Mouse (Mus musculus) retina, postnatal 7 days (tissue): ENCODE data around the gene Atad3a.
"Not testable (repeated sequence)": the region's sequence is repeated elsewhere in the genome, so short reads cannot be mapped to it uniquely, and the experiment has no call there.

Experiments
- DNase-seq: peaks from one replicate; pipeline ENCODE4 v3.0.0-alpha.2; 2012; ENCODE audit warnings: low read depth, low spot score

The Atad3a gene

DNA sequence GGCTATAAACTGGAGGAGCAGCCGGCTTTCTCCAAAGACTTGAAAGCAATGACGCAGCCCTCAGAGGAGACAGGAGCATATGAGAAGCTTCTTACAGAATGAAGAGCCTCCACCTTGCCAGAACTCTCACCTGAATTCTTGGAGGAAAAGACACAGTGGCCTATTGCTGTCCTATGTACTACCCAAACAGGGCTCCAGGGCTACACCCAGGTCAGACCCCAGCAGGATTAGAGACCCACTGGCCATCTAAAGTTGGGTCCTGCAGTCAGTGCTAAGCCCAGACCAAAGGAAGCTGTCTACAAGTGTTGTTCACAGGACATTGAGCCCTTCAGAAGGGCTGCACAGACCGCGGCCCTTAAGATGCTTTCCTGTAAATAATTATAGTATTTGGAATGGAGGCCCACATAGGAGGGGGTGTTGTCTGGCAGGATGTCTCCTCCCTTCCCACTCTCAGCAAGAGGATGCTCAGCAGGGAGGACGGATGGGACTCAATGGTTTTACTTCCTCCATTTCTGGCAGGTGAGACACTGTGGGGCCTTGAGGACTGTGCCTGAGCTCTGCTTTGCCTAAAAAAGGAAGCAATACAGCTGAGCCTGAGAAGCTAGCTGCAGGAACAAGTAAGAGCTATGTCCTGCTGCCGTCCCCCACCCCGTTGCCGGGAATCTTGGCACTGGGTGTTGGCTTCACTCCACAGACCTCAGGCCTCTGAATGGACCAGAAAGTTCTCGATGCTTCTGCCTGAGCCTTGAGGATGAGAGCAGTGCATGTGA is 14.3 kb upstream of the Atad3a start:
- no peak for DNase-seq

DNA sequence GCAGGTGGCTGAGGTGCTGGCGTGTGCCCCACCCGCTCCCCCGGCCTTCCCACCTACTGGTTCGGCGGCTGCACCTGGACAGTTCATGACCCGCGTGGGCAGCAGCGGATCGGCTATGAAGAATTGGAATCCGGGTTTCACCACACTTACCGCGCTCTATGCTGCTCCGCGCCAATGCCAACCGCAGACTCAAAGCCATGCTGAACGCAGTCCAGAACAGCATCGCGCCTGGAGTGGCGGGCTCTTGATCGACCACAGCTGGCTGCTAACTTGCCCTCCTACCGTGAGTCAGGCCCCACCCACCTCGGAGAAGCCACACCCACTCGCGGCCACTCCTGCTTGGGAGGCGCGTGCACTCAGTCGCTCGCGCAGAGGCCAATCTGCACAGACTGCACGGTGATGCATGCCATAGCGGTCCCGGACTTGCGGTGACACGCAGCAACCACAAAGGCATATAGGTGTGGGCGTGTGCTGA is 13.4 kb upstream of the Atad3a start, which contains the start of gene Vwa1:
Gene Vwa1, minus strand, starts transcription at position 419 of the 475 bp plus-strand sequence.
- DNase-seq: peak; percentile 64

DNA sequence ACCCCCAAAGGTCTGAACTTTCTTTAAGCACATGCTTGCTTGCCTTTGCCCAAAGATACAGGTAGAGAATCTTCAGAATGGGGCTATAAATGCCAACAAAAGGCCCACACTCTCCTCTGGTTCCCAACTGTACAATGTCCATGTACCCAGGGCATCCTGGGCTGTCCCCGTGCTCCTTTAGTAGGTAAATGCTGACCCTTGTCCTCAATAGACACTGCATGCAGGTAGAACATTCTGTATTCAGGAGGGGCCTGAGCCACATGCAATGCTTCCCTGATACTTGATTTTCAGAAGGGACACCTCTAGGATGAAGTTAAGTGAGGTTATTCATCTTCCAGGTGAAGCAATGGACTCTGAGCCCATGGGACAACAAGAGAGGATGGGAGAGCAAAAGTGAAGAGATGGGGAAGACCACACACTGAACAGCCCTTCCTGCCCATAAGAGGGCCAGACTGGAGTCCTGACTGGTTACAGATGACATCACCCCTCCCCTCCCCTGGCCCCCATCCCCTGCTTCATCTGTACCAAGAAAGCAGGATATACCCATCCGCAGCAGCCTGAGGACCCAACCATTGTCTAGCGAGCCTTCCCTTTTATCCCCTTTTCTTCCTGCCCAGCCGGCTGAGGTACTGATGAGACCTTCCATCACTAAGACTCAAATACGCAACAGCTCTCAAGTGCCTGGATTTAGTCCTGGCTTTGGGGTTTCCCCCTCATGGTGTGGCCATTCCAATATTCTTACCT is 12.6 kb upstream of the Atad3a start:
- no peak for DNase-seq

DNA sequence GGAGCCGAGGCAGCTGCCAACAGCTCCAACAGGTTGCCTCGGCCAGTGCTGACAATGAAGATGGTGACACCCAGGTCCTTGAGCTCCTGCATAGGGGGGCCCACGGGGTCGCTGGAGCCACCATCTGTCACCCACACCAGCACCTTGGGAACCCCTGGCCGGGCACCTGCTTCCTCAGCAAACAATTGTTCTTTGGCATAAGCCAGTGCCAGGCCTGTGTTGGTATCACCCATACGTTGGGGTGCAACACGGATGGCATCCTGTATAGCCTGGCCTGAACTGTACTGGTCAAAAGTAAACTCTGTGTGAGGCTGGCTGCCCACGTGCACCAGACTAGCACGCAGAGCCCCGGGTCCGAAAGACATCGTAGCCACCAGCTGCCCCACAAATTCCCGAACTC is 11.9 kb upstream of the Atad3a start:
- no peak for DNase-seq

DNA sequence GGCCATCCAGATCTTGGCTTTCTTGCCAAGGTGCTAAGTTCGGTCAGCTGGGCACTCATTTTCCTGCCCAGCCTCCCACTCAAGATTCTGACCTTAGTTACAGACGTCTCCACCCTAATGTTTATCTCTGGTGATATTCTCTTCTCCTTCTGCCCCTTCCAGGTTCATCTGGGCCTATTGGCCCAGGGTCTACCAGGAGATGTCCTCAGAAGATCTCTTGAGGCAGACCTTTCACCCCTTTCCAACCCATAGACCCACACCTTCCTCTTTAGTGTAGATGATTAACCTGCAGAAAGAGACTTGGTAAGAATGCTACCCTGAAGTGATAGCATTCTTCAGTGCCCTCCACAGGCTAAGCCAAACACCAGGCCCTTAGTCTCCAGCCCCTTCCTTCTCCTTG is 10.8 kb upstream of the Atad3a start:
- DNase-seq: no peak

DNA sequence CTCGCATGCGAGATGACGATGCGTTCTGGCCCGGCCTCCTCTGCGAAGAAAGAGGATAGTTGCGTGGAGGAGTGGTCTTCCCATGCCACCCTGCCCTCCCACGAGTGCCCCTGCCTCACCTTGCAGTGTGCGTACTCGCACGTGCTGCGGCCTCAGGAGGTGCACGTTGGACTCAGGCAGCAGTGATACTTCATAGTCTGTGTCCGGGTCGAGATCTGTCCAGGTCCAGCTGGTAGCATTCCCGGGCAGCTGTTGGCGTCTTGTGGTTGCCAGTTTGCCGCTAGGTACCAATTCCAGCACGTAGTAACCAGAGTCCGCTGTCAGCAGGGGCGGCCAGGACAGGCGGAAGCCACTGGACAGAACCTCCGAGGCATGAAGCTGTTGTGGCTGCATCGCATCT is 9.7 kb upstream of the Atad3a start:
- no peak for DNase-seq

DNA sequence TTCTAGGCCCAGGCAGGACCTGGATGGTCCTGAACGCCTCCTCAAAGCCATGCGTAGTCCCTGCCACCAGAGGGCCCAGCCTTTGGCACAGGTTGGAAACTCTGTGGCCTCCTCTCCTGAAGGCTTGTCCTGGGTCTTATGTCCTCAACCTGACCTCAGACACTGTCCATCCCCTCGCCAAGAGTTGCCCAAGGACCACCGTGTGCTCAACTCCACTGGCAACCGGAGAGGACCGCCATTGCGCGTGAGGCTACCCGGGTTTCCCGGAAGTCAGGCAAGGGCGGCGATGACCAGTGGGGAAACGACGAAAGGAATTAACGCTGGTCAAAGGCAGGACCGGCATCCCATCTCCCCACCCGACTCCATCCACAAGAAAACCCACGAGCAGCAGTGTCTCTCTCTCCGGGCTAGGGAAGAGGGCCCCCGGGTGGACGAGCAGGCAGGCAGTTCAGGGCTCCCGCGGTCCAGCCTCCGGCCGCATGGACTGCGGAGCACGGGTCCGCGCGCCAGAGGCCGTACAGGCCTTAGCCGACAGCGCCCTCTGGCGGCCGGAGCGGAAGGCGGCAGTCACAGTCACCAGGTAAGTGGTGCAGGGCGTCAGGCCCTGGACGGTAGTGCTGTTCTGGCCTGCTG is 9.1 kb upstream of the Atad3a start:
- DNase-seq: peak; percentile 84

DNA sequence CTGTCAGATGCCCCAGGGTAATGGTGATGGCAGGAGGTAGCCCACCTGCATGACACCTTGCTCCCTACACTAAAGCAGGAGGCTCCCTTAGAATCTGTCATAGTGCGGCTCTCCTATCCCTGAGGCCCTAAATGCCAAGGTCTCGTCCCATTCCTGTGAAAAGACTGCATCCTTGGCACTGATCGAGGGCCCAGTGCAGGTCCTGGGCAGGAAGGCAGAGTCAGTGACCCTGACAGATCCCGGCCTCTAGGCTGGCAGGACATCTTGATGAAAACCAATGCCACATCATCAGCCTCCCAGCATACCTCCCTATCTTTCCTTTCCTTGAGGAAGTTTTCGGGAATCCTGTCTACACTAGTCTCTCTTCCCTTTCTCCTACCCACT is 8.6 kb upstream of the Atad3a start:
- DNase-seq: no peak

DNA sequence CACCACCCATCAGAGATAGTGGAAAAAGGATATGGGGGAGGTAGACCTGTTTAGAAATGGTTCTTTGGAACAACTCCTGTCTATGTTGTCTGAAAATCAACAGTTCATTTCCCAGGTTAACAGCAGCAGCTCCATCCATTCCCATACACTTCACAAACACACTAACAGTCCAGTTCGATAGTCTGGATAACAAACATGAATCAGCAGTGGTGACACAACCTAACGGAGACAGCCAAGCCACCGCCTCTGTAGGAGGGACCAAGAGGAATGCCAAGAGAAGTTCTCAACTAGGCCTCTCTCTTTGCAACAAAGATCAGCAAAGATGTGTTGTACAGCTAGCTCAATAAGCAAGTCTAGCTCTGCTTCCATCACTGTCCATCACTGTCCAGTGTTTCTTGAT is 1.5 kb upstream of the Atad3a start:
- no peak for DNase-seq

DNA sequence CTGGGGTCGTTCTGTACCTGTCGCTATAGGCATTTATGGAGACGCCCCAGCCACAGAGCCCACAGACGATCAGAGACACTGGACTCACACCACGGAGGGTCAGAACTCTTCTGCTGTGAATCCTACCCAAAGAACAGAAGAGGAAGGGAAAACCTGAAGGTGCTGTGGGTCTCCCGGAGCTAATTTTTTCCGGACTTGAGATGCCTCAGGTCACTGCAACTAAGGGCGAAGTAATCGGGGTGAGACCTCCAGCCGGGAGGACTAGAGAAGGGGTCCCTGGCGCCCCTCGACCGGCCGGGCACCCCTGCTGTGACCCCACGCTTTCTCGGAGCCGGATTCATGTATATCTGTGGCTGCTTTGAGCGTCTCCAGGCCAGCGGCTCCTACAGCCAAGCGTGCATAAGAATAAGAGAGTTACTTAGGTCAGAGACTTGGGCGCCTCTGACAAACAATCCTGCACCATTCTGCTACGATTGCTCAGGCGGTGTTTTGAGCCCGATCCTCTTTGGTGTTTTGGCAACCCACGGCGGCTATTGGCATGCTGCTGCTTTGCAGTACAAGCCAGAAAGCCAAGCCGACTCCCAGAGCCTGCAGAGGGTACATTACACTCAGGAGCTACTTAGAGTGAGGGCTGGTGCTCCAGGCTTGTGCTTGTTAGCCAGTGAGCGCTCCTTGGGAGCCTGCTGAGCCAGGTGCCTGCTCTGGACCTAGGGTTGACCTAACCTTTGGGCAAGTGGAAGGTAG is 635 bp upstream of the Atad3a start:
- no peak for DNase-seq

DNA sequence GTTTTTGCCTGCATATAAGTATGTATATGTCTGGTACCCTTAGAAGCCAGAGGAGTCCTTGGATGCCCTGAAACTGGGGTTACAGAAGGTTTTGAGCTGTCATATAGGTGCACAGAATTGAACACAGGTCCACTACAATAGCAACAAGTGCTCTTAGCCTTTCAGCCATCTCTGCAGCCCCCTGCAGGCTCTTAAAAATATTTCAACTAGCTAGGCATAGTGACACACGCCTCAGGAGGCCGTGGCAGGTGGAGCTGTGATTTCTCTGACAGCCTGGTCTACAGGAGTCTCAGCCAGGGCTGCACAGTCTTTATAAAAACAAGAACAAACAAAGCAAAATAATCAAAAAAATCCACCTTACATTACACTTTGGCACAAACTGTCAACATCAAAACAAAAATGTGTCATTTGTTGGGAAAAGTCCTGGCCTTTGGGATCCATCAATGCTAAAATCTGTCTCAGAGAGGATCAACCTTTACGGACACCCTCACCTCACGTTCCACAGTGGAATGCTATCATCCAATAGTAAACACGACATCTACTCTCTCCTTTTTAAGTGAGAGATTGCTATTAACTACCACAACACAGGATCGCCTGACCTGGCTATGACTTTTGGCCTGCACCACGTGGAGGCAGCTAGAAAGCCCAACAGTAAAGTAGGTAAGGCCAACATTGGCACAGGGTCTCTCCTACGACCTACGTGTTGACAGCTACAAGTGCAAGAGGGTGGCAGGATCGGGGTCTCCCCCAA is 856 bp downstream of the Atad3a start:
- DNase-seq: no peak

DNA sequence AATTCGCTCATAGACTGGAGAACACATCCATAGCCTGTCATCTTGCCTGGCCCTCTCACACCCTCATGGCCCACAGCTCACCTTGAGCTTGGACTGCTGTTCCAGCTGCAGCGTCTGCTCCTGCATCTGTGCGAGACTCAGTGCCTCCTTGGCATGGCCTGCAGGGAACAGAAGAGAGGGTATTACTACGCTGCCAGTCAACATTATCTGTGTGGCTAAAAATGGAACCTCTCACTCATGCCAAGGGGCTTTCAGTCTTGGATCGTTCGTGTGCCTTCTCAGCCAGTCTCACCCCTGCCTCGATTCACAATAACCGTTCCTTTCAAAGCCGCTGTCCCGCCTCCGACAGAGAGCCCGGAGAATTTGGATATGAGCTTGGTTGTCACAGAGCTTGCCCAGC is 3.9 kb downstream of the Atad3a start:
- DNase-seq: no peak

DNA sequence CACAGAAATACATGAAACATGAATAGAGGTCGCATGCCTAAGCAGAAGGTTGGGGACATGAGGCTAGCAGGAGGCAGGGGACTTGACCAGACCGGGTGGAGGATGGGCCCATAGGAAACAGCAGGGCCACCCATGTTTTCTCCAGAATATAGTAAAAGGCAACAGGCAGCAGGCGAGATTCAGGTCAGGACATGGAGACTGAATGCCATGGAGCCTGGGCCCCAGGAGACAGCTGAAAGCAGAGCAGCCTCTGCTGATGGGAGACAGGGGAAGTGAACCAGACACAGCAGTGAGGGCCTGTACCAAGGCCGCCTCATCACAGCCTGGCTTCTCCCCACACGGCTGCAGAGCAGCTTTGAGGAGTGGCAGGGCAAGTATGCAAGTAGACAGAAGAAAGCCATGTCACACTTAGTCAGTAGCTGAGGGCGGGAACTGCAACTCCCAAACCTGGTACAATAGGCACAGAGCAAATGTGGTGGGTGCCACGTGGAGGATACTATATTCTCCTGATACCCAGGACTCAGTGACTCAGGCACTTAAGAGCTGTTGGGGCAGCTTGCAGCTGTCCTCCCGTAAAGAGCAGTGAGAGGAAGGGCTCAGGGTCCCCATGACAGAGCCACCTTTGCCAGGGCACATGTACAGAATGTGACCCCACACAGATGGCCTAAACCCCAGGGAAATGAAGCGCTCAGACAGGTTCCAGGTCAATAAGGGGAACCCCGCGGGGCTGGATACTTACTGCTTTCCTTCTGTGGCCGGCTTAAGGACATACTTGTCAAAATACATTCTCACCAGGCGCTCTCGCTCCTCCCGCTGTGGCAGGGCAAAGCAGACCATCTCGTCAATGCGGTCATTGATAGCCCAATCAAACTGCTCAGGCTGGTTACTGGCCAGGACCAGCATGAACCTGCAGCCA is 14.1 kb downstream of the Atad3a start:
- DNase-seq: no peak

DNA sequence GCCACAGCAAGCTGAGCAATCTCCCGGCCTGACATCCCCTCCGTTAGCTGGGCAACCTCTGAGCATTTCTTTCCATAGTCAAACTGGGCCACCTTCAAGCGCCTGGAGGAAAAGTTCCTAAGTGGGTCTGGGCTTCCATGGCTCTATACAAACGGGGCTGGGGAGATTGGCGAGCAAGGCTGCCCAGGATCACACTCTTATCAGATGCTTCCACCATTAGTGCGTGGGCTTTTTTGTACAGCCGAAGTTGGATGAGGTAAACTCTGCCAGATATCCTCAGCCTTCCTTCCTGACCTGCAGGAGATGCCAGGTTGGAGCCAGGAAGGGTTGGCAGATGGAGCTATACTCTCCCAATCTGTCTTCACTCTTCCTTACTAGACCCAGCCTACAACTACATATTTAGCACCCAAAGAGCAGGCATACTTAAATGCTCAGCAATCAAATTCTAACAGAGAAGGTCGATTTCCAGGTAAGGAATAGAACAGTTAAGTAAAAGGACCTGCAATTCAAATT is 14.8 kb downstream of the Atad3a start:
- no peak for DNase-seq

DNA sequence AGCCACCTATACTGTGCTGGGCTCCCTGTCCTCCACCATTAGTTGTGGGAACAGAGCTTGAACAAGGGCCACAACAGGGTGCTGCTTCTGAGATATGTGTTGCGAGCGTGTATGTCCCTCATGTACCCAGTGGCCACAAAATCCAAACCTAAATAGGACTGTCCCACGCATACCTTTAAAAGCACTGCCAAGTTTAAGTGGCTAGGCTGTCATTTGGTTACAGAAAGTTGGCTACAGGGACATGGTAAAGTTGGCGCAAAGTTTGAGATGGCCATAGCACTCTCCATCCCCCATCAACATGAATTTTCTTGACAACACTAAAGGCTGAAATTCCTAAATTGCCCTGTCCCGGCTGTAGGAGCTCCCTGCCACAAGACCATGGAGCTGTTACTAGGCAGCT is 15.8 kb downstream of the Atad3a start:
- no peak for DNase-seq

DNA sequence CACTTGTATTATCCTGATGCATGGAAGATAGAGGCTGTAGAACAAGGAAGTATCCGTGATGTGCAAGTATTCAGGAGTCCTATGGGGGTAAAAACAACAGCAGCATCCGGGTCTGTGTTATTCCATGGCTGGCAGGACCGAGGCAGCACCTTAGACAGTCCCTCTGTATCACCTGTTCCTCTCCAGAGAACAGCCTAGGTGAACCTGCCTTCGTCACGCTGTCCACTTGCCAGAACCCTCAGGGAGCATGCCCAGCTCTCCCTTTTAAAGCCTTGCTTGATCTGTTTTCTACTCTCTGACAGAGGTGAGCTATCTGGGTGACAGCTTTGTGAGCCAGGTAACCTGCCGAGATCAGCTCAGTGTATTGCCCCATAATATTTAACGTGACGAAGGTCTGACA is 16.4 kb downstream of the Atad3a start:
- DNase-seq: no peak

DNA sequence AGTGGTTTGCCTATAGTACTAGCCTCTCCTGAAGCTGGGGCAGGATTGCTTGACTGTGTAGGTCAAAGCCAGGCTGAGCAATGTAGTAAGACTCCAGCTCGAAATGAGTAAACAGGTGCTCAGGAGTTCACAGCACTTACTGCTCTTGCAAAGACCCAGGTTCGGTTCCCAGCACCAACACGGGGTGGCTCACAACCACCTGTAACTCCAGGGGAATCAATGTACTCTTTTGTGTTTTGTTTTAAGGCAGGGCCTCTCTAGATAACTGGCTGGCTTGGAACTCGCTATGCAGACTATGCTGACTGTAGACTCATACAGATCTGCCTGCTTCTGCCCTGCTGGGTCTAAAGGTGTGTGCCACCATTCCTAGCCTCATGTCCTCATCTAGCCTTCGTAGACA is 18.2 kb downstream of the Atad3a start:
- DNase-seq: no peak

DNA sequence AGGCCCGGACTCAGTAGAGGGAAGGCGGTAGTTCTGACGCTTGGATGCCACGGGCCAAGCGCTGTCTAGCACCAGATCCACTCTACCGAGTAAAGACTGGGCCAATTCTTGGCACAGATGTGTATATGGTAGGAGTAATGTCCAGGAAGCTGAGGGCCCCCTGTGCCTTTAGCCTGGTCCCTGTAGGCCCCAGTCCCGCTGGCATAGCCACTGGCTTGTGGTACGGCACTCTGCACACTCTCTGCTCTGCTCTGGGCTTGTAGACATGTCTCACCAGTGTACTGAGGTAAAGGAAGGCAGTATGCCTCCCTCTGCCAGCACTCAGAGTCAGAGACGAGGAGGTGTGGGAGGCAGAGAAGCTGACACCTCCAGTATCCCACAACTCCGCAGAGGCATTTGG is 20.2 kb downstream of the Atad3a start:
- not testable (repeated sequence) for DNase-seq

DNA sequence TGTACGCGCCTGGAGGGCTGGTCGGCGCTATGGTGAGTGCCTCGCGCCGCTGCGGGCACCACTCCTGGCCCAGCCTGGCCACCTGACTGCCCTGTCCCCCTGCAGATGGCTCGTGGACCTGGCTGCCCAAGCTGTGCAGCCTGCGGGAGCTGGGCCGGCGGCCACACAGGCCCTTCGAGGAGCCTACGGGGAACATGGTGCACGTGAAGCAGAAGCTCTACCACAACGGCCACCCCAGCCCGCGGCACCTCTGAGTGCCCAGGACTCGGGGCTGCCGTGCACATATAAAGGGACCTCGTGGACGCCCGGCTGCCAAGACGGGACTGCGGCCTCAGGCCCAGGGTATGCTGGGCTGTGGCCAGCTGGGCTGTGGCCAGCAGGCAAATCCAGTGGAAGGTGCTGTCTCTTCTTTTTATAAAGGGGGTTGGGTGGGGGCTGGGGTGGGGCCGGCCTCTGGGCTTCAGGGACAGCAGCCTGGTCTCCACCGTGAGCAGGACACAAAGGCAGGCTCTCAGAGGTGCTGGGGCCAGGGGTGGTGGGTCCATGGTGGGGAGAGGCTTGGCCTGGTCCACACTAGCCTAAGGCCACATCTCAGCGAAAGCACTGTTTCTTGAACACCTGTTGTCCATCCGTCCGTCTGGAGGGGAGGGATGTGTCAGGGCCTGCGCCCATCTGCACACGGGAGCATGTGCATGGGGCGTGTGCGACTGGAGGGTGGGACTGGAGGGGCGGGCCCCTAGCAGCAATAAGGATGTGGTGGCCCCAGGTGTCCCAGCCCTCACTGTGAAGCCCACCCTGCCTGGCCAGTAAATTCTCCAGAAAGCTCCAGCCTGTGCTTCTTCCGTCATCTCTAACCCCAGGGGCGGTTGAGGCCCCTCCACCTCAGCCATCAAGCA is 20.9 kb downstream of the Atad3a start:
- DNase-seq: no peak
